17 mouse cellular contexts compared by ENCODE assay signal in genomic region chr2:165270858-165271257, GRCm38 (mm10). TPM values are rescaled to one million over a fixed set of nuclear protein-coding genes. Genes with fewer than 3 reads are reported as not detected.
A peak's percentile ranks its signal among the peaks of the same experiment; 100 is the strongest.
DNase-seq lines count a peak whose midpoint lies in the region; ATAC-seq and TF ChIP-seq lines count a peak whose summit lies in the region.
"Had no signal": no experiment of that assay in that cellular context is flagged by ENCODE, and none has a peak within 500 bp of the region (broad histone marks: within the 10 kb centered on the region; RNA-seq: fewer than 3 reads in every experiment).

No protein-coding gene starts in this region.

- H3K4me2 ChIP-seq in embryonic facial prominence, embryonic 12.5 days (replicated peaks) = no peak overlapping the region
- peak overlapping the region; percentile 38 for H3K4me2 ChIP-seq in heart, embryonic 14.5 days (ENCODE audit: low read length)
- no peak overlapping the region for H3K4me2 ChIP-seq in midbrain, embryonic 11.5 days
- no peak overlapping the region for H3K4me2 ChIP-seq in midbrain, postnatal 0 days (ENCODE audit: low read depth, low read length, poor library complexity, severe bottlenecking)
- H3K4me2 ChIP-seq: intestine, embryonic 15.5 days had no signal

- H3K79me2 ChIP-seq in heart, adult 2 months (replicated peaks; ENCODE audit: control insufficient read depth, insufficient read depth, low read length) = no peaks in the 10 kb centered on the region

- no peak for TF ChIP-seq CTCF in heart, adult 2 months (IDR thresholded peaks at IDR 0.05)
- no peak for TF ChIP-seq CTCF in midbrain, postnatal 0 days (IDR thresholded peaks at IDR 0.05)

- no peak overlapping the region for H3K27ac ChIP-seq in embryonic facial prominence, embryonic 12.5 days
- H3K27ac ChIP-seq in embryonic facial prominence, embryonic 10.5 days (replicated peaks) = no peak overlapping the region
- H3K27ac ChIP-seq in heart, embryonic 14.5 days (replicated peaks in 1 of 2; ENCODE audit: control insufficient read depth in 1 of 2, insufficient read depth in 1 of 2, low read depth in 2 of 2, low read length in 2 of 2) = no peak overlapping the region
- H3K27ac ChIP-seq in heart, adult 2 months = no peak overlapping the region
- peak overlapping the region; percentile 35 for H3K27ac ChIP-seq in midbrain, embryonic 10.5 days (replicated peaks)
- no peak overlapping the region for H3K27ac ChIP-seq in midbrain, embryonic 11.5 days (ENCODE audit: low read depth, low read length)
- H3K27ac ChIP-seq in midbrain, postnatal 0 days (ENCODE audit: low read depth, low read length) = peak overlapping the region; percentile 43
- H3K27ac ChIP-seq: gastrocnemius, adult 2 months; intestine, embryonic 15.5 days had no signal

- no peak overlapping the region for H3K4me3 ChIP-seq in embryonic facial prominence, embryonic 12.5 days
- no peak overlapping the region for H3K4me3 ChIP-seq in embryonic facial prominence, embryonic 10.5 days
- no peak overlapping the region for H3K4me3 ChIP-seq in heart, embryonic 14.5 days (ENCODE audit: control insufficient read depth in 1 of 2, insufficient read depth in 1 of 2, low read depth in 1 of 2, low read length in 2 of 2)
- no peak overlapping the region for H3K4me3 ChIP-seq in heart, adult 2 months
- no peak overlapping the region for H3K4me3 ChIP-seq in midbrain, embryonic 10.5 days
- no peak overlapping the region for H3K4me3 ChIP-seq in midbrain, embryonic 11.5 days (ENCODE audit: low read depth, low read length)
- no peak overlapping the region for H3K4me3 ChIP-seq in midbrain, postnatal 0 days (ENCODE audit: low read depth, low read length)
- H3K4me3 ChIP-seq: erythroblast, embryonic 14.5 days; gastrocnemius, adult 2 months; intestine, embryonic 15.5 days had no signal

- no peak for DNase-seq in embryonic facial prominence, embryonic 10.5 days (ENCODE audit: low spot score)
- DNase-seq in heart, adult 2 months = no peak
- no peak for DNase-seq in midbrain, embryonic 10.5 days (ENCODE audit: low spot score)
- DNase-seq in midbrain, embryonic 11.5 days (ENCODE audit: low spot score, missing footprints) = no peak
- no peak for DNase-seq in midbrain, postnatal 0 days (ENCODE audit: low spot score)
- no peak for DNase-seq in urinary bladder, postnatal 36 days (ENCODE audit: low spot score in 2 of 2)
- DNase-seq: adrenal gland, postnatal 36 days; cerebellum, adult 9-11 months; gastrocnemius, adult 2 months; lung, postnatal 36 days; right cerebral cortex, postnatal 14 days had no signal

- no peak for TF ChIP-seq EP300 in heart, adult 2 months (IDR thresholded peaks at IDR 0.05; ENCODE audit: insufficient read depth, low read depth, low read length)

- peaks cover 16% of the 10 kb centered on the region for H3K4me1 ChIP-seq in embryonic facial prominence, embryonic 12.5 days
- peaks cover 55% of the 10 kb centered on the region for H3K4me1 ChIP-seq in embryonic facial prominence, embryonic 10.5 days
- H3K4me1 ChIP-seq in heart, embryonic 14.5 days (ENCODE audit: control insufficient read depth in 2 of 2, insufficient read depth in 2 of 2, low read length in 2 of 2) = peaks cover 14 to 15% of the 10 kb centered on the region in 2 experiments
- no peaks in the 10 kb centered on the region for H3K4me1 ChIP-seq in heart, adult 2 months (ENCODE audit: control insufficient read depth, insufficient read depth, low read length)
- H3K4me1 ChIP-seq in midbrain, embryonic 10.5 days = peaks cover 70% of the 10 kb centered on the region
- peaks cover 38% of the 10 kb centered on the region for H3K4me1 ChIP-seq in midbrain, embryonic 11.5 days (ENCODE audit: control insufficient read depth, insufficient read depth, low read length)
- H3K4me1 ChIP-seq in midbrain, postnatal 0 days (ENCODE audit: insufficient read depth, low read length) = peaks cover 30% of the 10 kb centered on the region

- no peaks in the 10 kb centered on the region for H3K9me3 ChIP-seq in embryonic facial prominence, embryonic 12.5 days
- no peaks in the 10 kb centered on the region for H3K9me3 ChIP-seq in embryonic facial prominence, embryonic 10.5 days
- H3K9me3 ChIP-seq in heart, embryonic 14.5 days (ENCODE audit: control insufficient read depth, low read length) = no peaks in the 10 kb centered on the region
- H3K9me3 ChIP-seq in midbrain, embryonic 10.5 days (replicated peaks) = no peaks in the 10 kb centered on the region
- H3K9me3 ChIP-seq in midbrain, embryonic 11.5 days (ENCODE audit: control insufficient read depth, low read length) = no peaks in the 10 kb centered on the region
- no peaks in the 10 kb centered on the region for H3K9me3 ChIP-seq in midbrain, postnatal 0 days (ENCODE audit: low read length)
- H3K9me3 ChIP-seq: intestine, embryonic 15.5 days had no signal

- intact Hi-C loops in heart, adult 2 months (cut with DNase I) = loop anchor here (10.0 kb wide), 1 partner anchor 316 kb away; no protein-coding TSS in a partner anchor

- H3K9ac ChIP-seq in embryonic facial prominence, embryonic 12.5 days = 0 out of 2 replicates have a peak overlapping the region, but pooled peaks have one; percentile 21
- no peak overlapping the region for H3K9ac ChIP-seq in heart, embryonic 14.5 days (ENCODE audit: low read length)
- H3K9ac ChIP-seq in heart, adult 2 months (ENCODE audit: low read depth, low read length) = no peak overlapping the region
- H3K9ac ChIP-seq in midbrain, embryonic 11.5 days (ENCODE audit: low read length) = no peak overlapping the region
- H3K9ac ChIP-seq in midbrain, postnatal 0 days (replicated peaks; ENCODE audit: low read length, poor library complexity, severe bottlenecking) = no peak overlapping the region
- H3K9ac ChIP-seq: intestine, embryonic 15.5 days had no signal

- no peaks in the 10 kb centered on the region for H3K36me3 ChIP-seq in embryonic facial prominence, embryonic 12.5 days
- H3K36me3 ChIP-seq in embryonic facial prominence, embryonic 10.5 days (replicated peaks) = no peaks in the 10 kb centered on the region
- H3K36me3 ChIP-seq in heart, embryonic 14.5 days (ENCODE audit: control insufficient read depth, insufficient read depth, low read length) = no peaks in the 10 kb centered on the region
- H3K36me3 ChIP-seq in heart, adult 2 months (ENCODE audit: control insufficient read depth, insufficient read depth, low read length) = no peaks in the 10 kb centered on the region
- no peaks in the 10 kb centered on the region for H3K36me3 ChIP-seq in midbrain, embryonic 10.5 days
- no peaks in the 10 kb centered on the region for H3K36me3 ChIP-seq in midbrain, embryonic 11.5 days (ENCODE audit: control insufficient read depth, insufficient read depth, low read length)
- no peaks in the 10 kb centered on the region; the same call in 1 of the 2 replicates for H3K36me3 ChIP-seq in midbrain, postnatal 0 days (ENCODE audit: insufficient read depth, low read length)
- H3K36me3 ChIP-seq: intestine, embryonic 15.5 days had no signal

- WGBS in embryonic facial prominence, embryonic 12.5 days = 46% methylated on average over 7 of the region's 7 CpGs
- 64% methylated on average over 7 of the region's 7 CpGs for WGBS in embryonic facial prominence, embryonic 10.5 days
- 28% methylated on average over 7 of the region's 7 CpGs for WGBS in heart, embryonic 14.5 days
- 30% methylated on average over 7 of the region's 7 CpGs for WGBS in heart, adult 2 months
- 67% methylated on average over 7 of the region's 7 CpGs for WGBS in midbrain, embryonic 10.5 days
- 67% methylated on average over 7 of the region's 7 CpGs for WGBS in midbrain, embryonic 11.5 days
- 40% methylated on average over 7 of the region's 7 CpGs for WGBS in midbrain, postnatal 0 days

- no peak for ATAC-seq in embryonic facial prominence, embryonic 12.5 days (ENCODE audit: insufficient number of reproducible peaks, insufficient read depth, low FRiP score, low TSS enrichment)
- ATAC-seq in heart, embryonic 14.5 days (ENCODE audit: insufficient number of reproducible peaks, insufficient read depth, low FRiP score, low read depth) = no peak
- ATAC-seq in midbrain, embryonic 11.5 days (ENCODE audit: low FRiP score) = no peak
- no peak for ATAC-seq in midbrain, postnatal 0 days (ENCODE audit: low FRiP score)
- ATAC-seq: intestine, embryonic 15.5 days; Patski had no signal

- peaks cover 11% of the 10 kb centered on the region for H3K27me3 ChIP-seq in embryonic facial prominence, embryonic 12.5 days
- H3K27me3 ChIP-seq in embryonic facial prominence, embryonic 10.5 days (replicated peaks; ENCODE audit: low read depth, poor library complexity, severe bottlenecking) = peaks cover 45% of the 10 kb centered on the region
- peaks cover 15% of the 10 kb centered on the region; the same call in 1 of the 2 replicates for H3K27me3 ChIP-seq in heart, embryonic 14.5 days (ENCODE audit: control insufficient read depth, insufficient read depth, low read length)
- peaks cover 2% of the 10 kb centered on the region; the same call in 1 of the 2 replicates for H3K27me3 ChIP-seq in heart, adult 2 months (ENCODE audit: control insufficient read depth, insufficient read depth, low read length)
- H3K27me3 ChIP-seq in midbrain, embryonic 10.5 days (ENCODE audit: low read depth, poor library complexity, severe bottlenecking) = peaks cover 59% of the 10 kb centered on the region
- H3K27me3 ChIP-seq in midbrain, embryonic 11.5 days (ENCODE audit: control insufficient read depth, insufficient read depth, low read length) = no peaks in the 10 kb centered on the region
- no peaks in the 10 kb centered on the region for H3K27me3 ChIP-seq in midbrain, postnatal 0 days (ENCODE audit: insufficient read depth, low read length)

- no peak for TF ChIP-seq POLR2A in heart, adult 2 months (IDR thresholded peaks at IDR 0.05; ENCODE audit: insufficient read depth, low read depth, low read length)

RNA-seq across cellular contexts. Expression of gene Slc35c2, which starts 16.8 kb away (rescaled TPM):
- polyA plus RNA-seq in embryonic facial prominence, embryonic 12.5 days (2016; fragmentation: Nextera tagmentation; extraction: Ambion mirVana) = 52.8 and 57.0 TPM in 2 replicates
- 59.2 and 64.6 TPM in 2 replicates for polyA plus RNA-seq in embryonic facial prominence, embryonic 10.5 days (2016; fragmentation: Nextera tagmentation; extraction: Ambion mirVana)
- polyA plus RNA-seq in heart, embryonic 14.5 days (2014; fragmentation: Nextera tagmentation; extraction: Ambion mirVana) = 34.0 and 38.0 TPM in 2 replicates
- 10 to 100 TPM; 15.9 to 18.1 TPM for total RNA-seq in heart, adult 2 months (2021)
- 43.6 and 46.4 TPM in 2 replicates for polyA plus RNA-seq in heart, adult 2 months (2012; rRNA removed)
- polyA plus RNA-seq in midbrain, embryonic 10.5 days (2016; fragmentation: Nextera tagmentation; extraction: Ambion mirVana) = 72.8 and 73.0 TPM in 2 replicates
- polyA plus RNA-seq in midbrain, embryonic 11.5 days (2014; fragmentation: Nextera tagmentation; extraction: Ambion mirVana) = 49.5 and 49.7 TPM in 2 replicates
- 89.6 and 98.9 TPM in 2 replicates for total RNA-seq in midbrain, postnatal 0 days (2014; rRNA removed)
- 68.7 and 69.3 TPM in 2 replicates for polyA plus RNA-seq in midbrain, postnatal 0 days (2015; fragmentation: Nextera tagmentation; extraction: Ambion mirVana)

RNA-seq across cellular contexts. Expression of gene Cdh22, which starts 36.2 kb away (rescaled TPM):
- 1.4 and 1.9 TPM in 2 replicates for polyA plus RNA-seq in embryonic facial prominence, embryonic 12.5 days (2016; fragmentation: Nextera tagmentation; extraction: Ambion mirVana)
- polyA plus RNA-seq in embryonic facial prominence, embryonic 10.5 days (2016; fragmentation: Nextera tagmentation; extraction: Ambion mirVana) = 0.91 and 1.1 TPM in 2 replicates
- polyA plus RNA-seq in heart, embryonic 14.5 days (2014; fragmentation: Nextera tagmentation; extraction: Ambion mirVana) = 0.11 TPM in 1 of 2 replicates, not detected in the other
- under 1 TPM; 0.50 to 0.65 TPM for total RNA-seq in heart, adult 2 months (2021)
- polyA plus RNA-seq in heart, adult 2 months (2012; rRNA removed) = 0.76 and 1.0 TPM in 2 replicates
- polyA plus RNA-seq in midbrain, embryonic 10.5 days (2016; fragmentation: Nextera tagmentation; extraction: Ambion mirVana) = 3.9 and 7.1 TPM in 2 replicates
- 4.8 and 6.4 TPM in 2 replicates for polyA plus RNA-seq in midbrain, embryonic 11.5 days (2014; fragmentation: Nextera tagmentation; extraction: Ambion mirVana)
- 41.3 and 47.9 TPM in 2 replicates for total RNA-seq in midbrain, postnatal 0 days (2014; rRNA removed)
- 21.9 and 23.2 TPM in 2 replicates for polyA plus RNA-seq in midbrain, postnatal 0 days (2015; fragmentation: Nextera tagmentation; extraction: Ambion mirVana)
- polyA plus RNA-seq: erythroblast, embryonic 14.5 days; liver, embryonic 16.5 days; Patski had no signal

RNA-seq across cellular contexts. Expression of gene Elmo2, which starts 55.4 kb away (rescaled TPM):
- 91.7 TPM in 2 replicates for polyA plus RNA-seq in embryonic facial prominence, embryonic 12.5 days (2016; fragmentation: Nextera tagmentation; extraction: Ambion mirVana)
- 91.0 and 93.5 TPM in 2 replicates for polyA plus RNA-seq in embryonic facial prominence, embryonic 10.5 days (2016; fragmentation: Nextera tagmentation; extraction: Ambion mirVana)
- 40.1 and 44.9 TPM in 2 replicates for polyA plus RNA-seq in heart, embryonic 14.5 days (2014; fragmentation: Nextera tagmentation; extraction: Ambion mirVana)
- total RNA-seq in heart, adult 2 months (2021) = 10 to 100 TPM; 13.9 to 14.8 TPM
- 36.3 and 39.0 TPM in 2 replicates for polyA plus RNA-seq in heart, adult 2 months (2012; rRNA removed)
- polyA plus RNA-seq in midbrain, embryonic 10.5 days (2016; fragmentation: Nextera tagmentation; extraction: Ambion mirVana) = 81.7 and 90.0 TPM in 2 replicates
- 79.9 and 83.1 TPM in 2 replicates for polyA plus RNA-seq in midbrain, embryonic 11.5 days (2014; fragmentation: Nextera tagmentation; extraction: Ambion mirVana)
- total RNA-seq in midbrain, postnatal 0 days (2014; rRNA removed) = 98.6 and 99.4 TPM in 2 replicates
- polyA plus RNA-seq in midbrain, postnatal 0 days (2015; fragmentation: Nextera tagmentation; extraction: Ambion mirVana) = 77.2 and 80.2 TPM in 2 replicates

Comparison
In these comparisons a context has a peak if more than half of its experiments do, and no peak if none do; other contexts are left out.
1. H3K27ac ChIP-seq: peak in midbrain, embryonic 10.5 days (single experiment) and midbrain, postnatal 0 days (single experiment); none in embryonic facial prominence, embryonic 12.5 days (single experiment), embryonic facial prominence, embryonic 10.5 days (single experiment), heart, embryonic 14.5 days (0 of 2), heart, adult 2 months (single experiment) and midbrain, embryonic 11.5 days (single experiment).